Mouse (Mus musculus): ENCODE results near the gene Slc8a3. TPM values are rescaled to one million over a fixed set of nuclear protein-coding genes. Genes with fewer than 3 reads are reported as not detected.

Slc8a3 gene
- polyA plus RNA-seq (2014; fragmentation: Illumina TruSeq; extraction: RNeasy Lipid Tissue Mini Kit (QIAGEN cat#74804); ENCODE audit: low read depth, low replicate concordance) = 0.70 TPM

DNA sequence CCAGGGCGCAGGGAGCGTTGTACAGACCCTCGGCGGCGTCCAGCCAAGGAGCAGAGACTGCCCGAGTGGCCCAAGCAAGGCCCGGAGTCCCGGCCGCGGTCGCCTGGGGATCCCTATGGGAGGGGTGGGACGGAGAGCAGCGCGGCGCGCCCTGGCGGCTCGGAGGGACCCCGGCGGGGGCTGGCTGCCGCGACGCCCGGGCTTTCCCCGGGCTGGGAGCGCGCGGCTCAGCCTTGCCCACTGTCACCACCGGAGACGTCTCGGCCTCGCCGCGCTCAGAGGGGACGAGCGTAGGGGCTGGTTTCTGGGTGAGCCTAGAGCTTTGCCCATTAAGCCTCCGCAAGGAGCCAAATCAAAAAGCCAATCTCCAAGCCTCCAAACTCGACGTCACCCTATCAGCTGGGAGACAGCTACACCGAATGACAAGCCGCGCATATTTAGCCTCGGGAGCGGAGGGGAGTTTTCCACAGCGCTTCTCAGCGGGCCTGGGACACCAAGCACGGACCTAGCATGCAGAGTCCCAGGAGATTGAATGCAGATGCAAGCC, at the start of gene Slc8a3:
TSS of gene Slc8a3 (minus strand) at position 306 of the 547 bp plus-strand sequence.

DNA sequence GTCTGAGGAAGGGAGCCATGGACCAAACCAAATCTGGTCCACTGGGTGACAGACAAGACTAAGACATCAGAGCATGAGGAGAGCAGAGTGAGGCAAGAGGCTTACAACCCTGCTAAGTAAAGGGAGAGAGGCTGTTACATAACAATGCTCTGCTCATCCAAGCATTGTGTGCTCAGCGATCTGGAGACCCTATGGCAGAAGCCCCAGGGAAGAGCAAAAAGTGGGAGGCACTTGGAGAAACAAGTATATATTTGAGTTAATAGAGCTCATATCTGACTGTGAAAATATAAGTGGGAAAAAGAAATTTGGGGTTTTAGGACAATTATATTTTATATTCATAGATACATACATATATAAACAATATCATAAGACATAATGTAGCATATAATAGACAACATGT, 46.4 kb upstream of the Slc8a3 start, which contains the start of gene Gm4787:
TSS of gene Gm4787 (minus strand) at position 101 of the 400 bp plus-strand sequence.

Other genes with a start within 250 kb of the Slc8a3 start
- gene Gm4787, start 46.3 kb upstream of the Slc8a3 start, polyA plus RNA-seq (2014; fragmentation: Illumina TruSeq; extraction: RNeasy Lipid Tissue Mini Kit (QIAGEN cat#74804); ENCODE audit: low read depth, low replicate concordance) = 1.5 TPM
- gene Adam4, start 88.8 kb upstream of the Slc8a3 start, polyA plus RNA-seq (2014; fragmentation: Illumina TruSeq; extraction: RNeasy Lipid Tissue Mini Kit (QIAGEN cat#74804); ENCODE audit: low read depth, low replicate concordance) = 0.87 TPM
- gene Cox16, start 151.9 kb upstream of the Slc8a3 start, polyA plus RNA-seq (2014; fragmentation: Illumina TruSeq; extraction: RNeasy Lipid Tissue Mini Kit (QIAGEN cat#74804); ENCODE audit: low read depth, low replicate concordance) = 457 TPM
- gene Gm20498, start 199.7 kb upstream of the Slc8a3 start, polyA plus RNA-seq (2014; fragmentation: Illumina TruSeq; extraction: RNeasy Lipid Tissue Mini Kit (QIAGEN cat#74804); ENCODE audit: low read depth, low replicate concordance) = 23.0 TPM
- gene Synj2bp, start 199.7 kb upstream of the Slc8a3 start, polyA plus RNA-seq (2014; fragmentation: Illumina TruSeq; extraction: RNeasy Lipid Tissue Mini Kit (QIAGEN cat#74804); ENCODE audit: low read depth, low replicate concordance) = 173 TPM
- gene Adam21, start 235.3 kb upstream of the Slc8a3 start, polyA plus RNA-seq (2014; fragmentation: Illumina TruSeq; extraction: RNeasy Lipid Tissue Mini Kit (QIAGEN cat#74804); ENCODE audit: low read depth, low replicate concordance) = not detected

Data from adrenal gland, adult 10 weeks (tissue).